Mouse (Mus musculus): ENCODE data around the gene Gm44805. TPM values are rescaled to one million over a fixed set of nuclear protein-coding genes. Genes with fewer than 3 reads are reported as not detected.

Gene Gm44805
- polyA plus RNA-seq, 1 experiment from 2014 or later = not detected

- H3K27ac ChIP-seq (replicated peaks in 1 of 2; ENCODE audit: control insufficient read depth in 1 of 2, insufficient read depth in 1 of 2, low read depth in 2 of 2, low read length in 2 of 2) = peak overlapping the region in 1 of 2 experiments; percentile 93; a peak in 2 of 4 replicates
- no peaks in the 10 kb centered on the region for H3K27me3 ChIP-seq (ENCODE audit: control insufficient read depth, insufficient read depth, low read length)
- ATAC-seq (ENCODE audit: insufficient number of reproducible peaks, insufficient read depth, low FRiP score, low read depth) = peak; percentile 23
- no peaks in the 10 kb centered on the region for H3K9me3 ChIP-seq (ENCODE audit: control insufficient read depth, low read length)
- WGBS = under 1% methylated on average over 32 of the region's 37 CpGs
- peak overlapping the region; percentile 91 for H3K4me2 ChIP-seq (ENCODE audit: low read length)
- H3K4me1 ChIP-seq (ENCODE audit: control insufficient read depth in 2 of 2, insufficient read depth in 2 of 2, low read length in 2 of 2) = peaks cover 15 to 32% of the 10 kb centered on the region in 2 experiments
- peaks cover 21% of the 10 kb centered on the region for H3K36me3 ChIP-seq (ENCODE audit: control insufficient read depth, insufficient read depth, low read length)
- peak overlapping the region; percentile 100 for H3K9ac ChIP-seq (ENCODE audit: low read length)
- H3K4me3 ChIP-seq (ENCODE audit: control insufficient read depth in 1 of 2, insufficient read depth in 1 of 2, low read depth in 1 of 2, low read length in 2 of 2) = peak overlapping the region; percentile 75 to 100
Measured at GRCm38 (mm10) chr7:19664455-19664954, 16.7 kb downstream of the Gm44805 start.

- Histone ChIP-seq H3K27ac (replicated peaks in 1 of 2; ENCODE audit: control insufficient read depth in 1 of 2, insufficient read depth in 1 of 2, low read depth in 2 of 2, low read length in 2 of 2) (no peak overlapping the region), H3K9me3 (ENCODE audit: control insufficient read depth, low read length) (no peaks in the 10 kb centered on the region), H3K4me3 (ENCODE audit: control insufficient read depth in 1 of 2, insufficient read depth in 1 of 2, low read depth in 1 of 2, low read length in 2 of 2) (peak overlapping the region; percentile 75 to 100), H3K4me2 (ENCODE audit: low read length) (peak overlapping the region; percentile 91), H3K27me3 (ENCODE audit: control insufficient read depth, insufficient read depth, low read length) (no peaks in the 10 kb centered on the region), H3K9ac (ENCODE audit: low read length) (peak overlapping the region; percentile 100), H3K4me1 (ENCODE audit: control insufficient read depth in 2 of 2, insufficient read depth in 2 of 2, low read length in 2 of 2) (peaks cover 11 to 28% of the 10 kb centered on the region in 2 experiments), H3K36me3 (ENCODE audit: control insufficient read depth, insufficient read depth, low read length) (peaks cover 21% of the 10 kb centered on the region)
- no peak for ATAC-seq (ENCODE audit: insufficient number of reproducible peaks, insufficient read depth, low FRiP score, low read depth)
- WGBS = 14% methylated on average over 8 of the region's 8 CpGs
Measured at GRCm38 (mm10) chr7:19663940-19664339, 17.3 kb downstream of the Gm44805 start.

GRCm38 (mm10) chr7:19652614-19653013, 28.6 kb downstream of the Gm44805 start:
- 51% methylated on average over 2 of the region's 2 CpGs for WGBS
- H3K27ac ChIP-seq (replicated peaks in 1 of 2; ENCODE audit: control insufficient read depth in 1 of 2, insufficient read depth in 1 of 2, low read depth in 2 of 2, low read length in 2 of 2) = 0 out of 4 replicates have a peak overlapping the region, but pooled peaks of 1 of the 2 experiments have one; percentile 17
- no peaks in the 10 kb centered on the region for H3K9me3 ChIP-seq (ENCODE audit: control insufficient read depth, low read length)
- no peaks in the 10 kb centered on the region for H3K27me3 ChIP-seq (ENCODE audit: control insufficient read depth, insufficient read depth, low read length)
- no peak for ATAC-seq (ENCODE audit: insufficient number of reproducible peaks, insufficient read depth, low FRiP score, low read depth)
- 0 out of 4 replicates have a peak, but pooled peaks cover 0 to 4% of the 10 kb centered on the region in 2 experiments for H3K4me1 ChIP-seq (ENCODE audit: control insufficient read depth in 2 of 2, insufficient read depth in 2 of 2, low read length in 2 of 2)
- no peak overlapping the region for H3K4me3 ChIP-seq (ENCODE audit: control insufficient read depth in 1 of 2, insufficient read depth in 1 of 2, low read depth in 1 of 2, low read length in 2 of 2)
- H3K4me2 ChIP-seq (ENCODE audit: low read length) = no peak overlapping the region
- no peak overlapping the region for H3K9ac ChIP-seq (ENCODE audit: low read length)
- H3K36me3 ChIP-seq (ENCODE audit: control insufficient read depth, insufficient read depth, low read length) = peaks cover 83% of the 10 kb centered on the region

GRCm38 (mm10) chr7:19651063-19651786, 30.0 kb downstream of the Gm44805 start:
- Histone ChIP-seq H3K4me2 (ENCODE audit: low read length) (no peak overlapping the region), H3K36me3 (ENCODE audit: control insufficient read depth, insufficient read depth, low read length) (peaks cover 85% of the 10 kb centered on the region), H3K4me3 (ENCODE audit: control insufficient read depth in 1 of 2, insufficient read depth in 1 of 2, low read depth in 1 of 2, low read length in 2 of 2) (no peak overlapping the region), H3K9ac (ENCODE audit: low read length) (no peak overlapping the region), H3K27me3 (ENCODE audit: control insufficient read depth, insufficient read depth, low read length) (no peaks in the 10 kb centered on the region), H3K27ac (replicated peaks in 1 of 2; ENCODE audit: control insufficient read depth in 1 of 2, insufficient read depth in 1 of 2, low read depth in 2 of 2, low read length in 2 of 2) (no peak overlapping the region), H3K9me3 (ENCODE audit: control insufficient read depth, low read length) (no peaks in the 10 kb centered on the region), H3K4me1 (ENCODE audit: control insufficient read depth in 2 of 2, insufficient read depth in 2 of 2, low read length in 2 of 2) (0 out of 4 replicates have a peak, but pooled peaks cover 0 to 4% of the 10 kb centered on the region in 2 experiments)
- 80% methylated on average over 6 of the region's 6 CpGs for WGBS
- no peak for ATAC-seq (ENCODE audit: insufficient number of reproducible peaks, insufficient read depth, low FRiP score, low read depth)

- H3K4me2 ChIP-seq (ENCODE audit: low read length) = no peak overlapping the region
- H3K9ac ChIP-seq (ENCODE audit: low read length) = no peak overlapping the region
- H3K27ac ChIP-seq (replicated peaks in 1 of 2; ENCODE audit: control insufficient read depth in 1 of 2, insufficient read depth in 1 of 2, low read depth in 2 of 2, low read length in 2 of 2) = no peak overlapping the region
- no peaks in the 10 kb centered on the region for H3K9me3 ChIP-seq (ENCODE audit: control insufficient read depth, low read length)
- 86% methylated on average over 4 of the region's 4 CpGs for WGBS
- H3K36me3 ChIP-seq (ENCODE audit: control insufficient read depth, insufficient read depth, low read length) = peaks cover 100% of the 10 kb centered on the region
- H3K4me3 ChIP-seq (ENCODE audit: control insufficient read depth in 1 of 2, insufficient read depth in 1 of 2, low read depth in 1 of 2, low read length in 2 of 2) = no peak overlapping the region
- no peaks in the 10 kb centered on the region for H3K27me3 ChIP-seq (ENCODE audit: control insufficient read depth, insufficient read depth, low read length)
- H3K4me1 ChIP-seq (ENCODE audit: control insufficient read depth in 2 of 2, insufficient read depth in 2 of 2, low read length in 2 of 2) = peaks cover 0 to 4% of the 10 kb centered on the region in 2 experiments; a peak in 1 of 4 replicates
- no peak for ATAC-seq (ENCODE audit: insufficient number of reproducible peaks, insufficient read depth, low FRiP score, low read depth)
Measured at GRCm38 (mm10) chr7:19641223-19641622, 40.0 kb downstream of the Gm44805 start.

GRCm38 (mm10) chr7:19635074-19635827, 46.0 kb downstream of the Gm44805 start:
- H3K27me3 ChIP-seq (ENCODE audit: control insufficient read depth, insufficient read depth, low read length) = no peaks in the 10 kb centered on the region
- no peak for ATAC-seq (ENCODE audit: insufficient number of reproducible peaks, insufficient read depth, low FRiP score, low read depth)
- peaks cover 85% of the 10 kb centered on the region for H3K36me3 ChIP-seq (ENCODE audit: control insufficient read depth, insufficient read depth, low read length)
- H3K4me3 ChIP-seq (ENCODE audit: control insufficient read depth in 1 of 2, insufficient read depth in 1 of 2, low read depth in 1 of 2, low read length in 2 of 2) = no peak overlapping the region
- no peak overlapping the region for H3K9ac ChIP-seq (ENCODE audit: low read length)
- no peaks in the 10 kb centered on the region for H3K9me3 ChIP-seq (ENCODE audit: control insufficient read depth, low read length)
- H3K4me1 ChIP-seq (ENCODE audit: control insufficient read depth in 2 of 2, insufficient read depth in 2 of 2, low read length in 2 of 2) = peaks cover 0 to 5% of the 10 kb centered on the region in 2 experiments; a peak in 1 of 4 replicates
- H3K27ac ChIP-seq (replicated peaks in 1 of 2; ENCODE audit: control insufficient read depth in 1 of 2, insufficient read depth in 1 of 2, low read depth in 2 of 2, low read length in 2 of 2) = no peak overlapping the region
- 82% methylated on average over 11 of the region's 11 CpGs for WGBS
- H3K4me2 ChIP-seq (ENCODE audit: low read length) = no peak overlapping the region

- H3K9ac ChIP-seq (ENCODE audit: low read length) = no peak overlapping the region
- H3K27ac ChIP-seq (replicated peaks in 1 of 2; ENCODE audit: control insufficient read depth in 1 of 2, insufficient read depth in 1 of 2, low read depth in 2 of 2, low read length in 2 of 2) = no peak overlapping the region
- no peak overlapping the region for H3K4me2 ChIP-seq (ENCODE audit: low read length)
- H3K27me3 ChIP-seq (ENCODE audit: control insufficient read depth, insufficient read depth, low read length) = no peaks in the 10 kb centered on the region
- 88% methylated on average over 2 of the region's 2 CpGs for WGBS
- peaks cover 0 to 5% of the 10 kb centered on the region in 2 experiments; a peak in 1 of 4 replicates for H3K4me1 ChIP-seq (ENCODE audit: control insufficient read depth in 2 of 2, insufficient read depth in 2 of 2, low read length in 2 of 2)
- H3K4me3 ChIP-seq (ENCODE audit: control insufficient read depth in 1 of 2, insufficient read depth in 1 of 2, low read depth in 1 of 2, low read length in 2 of 2) = no peak overlapping the region
- peaks cover 78% of the 10 kb centered on the region for H3K36me3 ChIP-seq (ENCODE audit: control insufficient read depth, insufficient read depth, low read length)
- H3K9me3 ChIP-seq (ENCODE audit: control insufficient read depth, low read length) = no peaks in the 10 kb centered on the region
- ATAC-seq (ENCODE audit: insufficient number of reproducible peaks, insufficient read depth, low FRiP score, low read depth) = no peak
Measured at GRCm38 (mm10) chr7:19634591-19634990, 46.6 kb downstream of the Gm44805 start.

All from heart, embryonic 14.5 days (tissue).